Mouse (Mus musculus) MEL (cell line): ENCODE measurements around the gene Ly6g5c. TPM values are rescaled to one million over a fixed set of nuclear protein-coding genes. Genes with fewer than 3 reads are reported as not detected.

Experiments
- DNase-seq: peaks from one replicate; pipeline ENCODE4 v3.0.0; 2011; ENCODE audit warnings: low read depth, low spot score
- H3K27ac ChIP-seq: 2 replicates; pipeline ENCODE4 v1.5.1; 2012; ENCODE audit warnings: low read depth, mild to moderate bottlenecking, control low read depth, low read length, moderate library complexity; ENCODE audit not compliant: control insufficient read depth
- H3K27me3 ChIP-seq, 2 experiments: fragments of 150-350 bp in 1 of 2; sonication (generic) in 1 of 2; 2 replicates each; pipeline ENCODE4 v1.6.1; 2012; ENCODE audit warnings: low read length in 2 of 2, mild to moderate bottlenecking in 2 of 2, improper control_type of control experiment in 1 of 2, moderate library complexity in 1 of 2; ENCODE audit not compliant: insufficient read depth in 2 of 2, control insufficient read depth in 1 of 2
- H3K36me3 ChIP-seq, 2 experiments: 2 replicates each; pipeline ENCODE4 v1.6.1; 2012 to 2014; ENCODE audit warnings: low read length in 2 of 2, improper control_type of control experiment in 1 of 2, inconsistent platforms in 1 of 2, mild to moderate bottlenecking in 1 of 2; ENCODE audit not compliant: insufficient read depth in 2 of 2, control insufficient read depth in 1 of 2
- H3K4me1 ChIP-seq, 2 experiments: fragments of 150-350 bp in 1 of 2; sonication (generic) in 1 of 2; 2 replicates each; pipeline ENCODE4 v1.6.1; 2012; ENCODE audit warnings: low read length in 2 of 2, improper control_type of control experiment in 1 of 2, mild to moderate bottlenecking in 1 of 2; ENCODE audit not compliant: insufficient read depth in 2 of 2, control insufficient read depth in 1 of 2
- H3K4me3 ChIP-seq, 2 experiments: fragments of 150-350 bp in 1 of 2; sonication (generic) in 1 of 2; 2 replicates each; pipeline ENCODE4 v1.5.1; 2012; ENCODE audit warnings: low read depth in 2 of 2, low read length in 2 of 2, mild to moderate bottlenecking in 2 of 2, moderate library complexity in 2 of 2, control low read depth in 1 of 2, improper control_type of control experiment in 1 of 2; ENCODE audit not compliant: control insufficient read depth in 1 of 2, insufficient read depth in 1 of 2
- H3K79me2 ChIP-seq: 2 replicates; pipeline ENCODE4 v1.6.1; 2012; ENCODE audit warnings: mild to moderate bottlenecking, low read length, moderate library complexity; ENCODE audit not compliant: control insufficient read depth, poor library complexity, insufficient read depth
- H3K9ac ChIP-seq: 2 replicates; pipeline ENCODE4 v1.6.1; 2012; ENCODE audit warnings: low read depth, mild to moderate bottlenecking, control low read depth, low read length, moderate library complexity; ENCODE audit not compliant: control insufficient read depth, poor library complexity, severe bottlenecking
- H3K9me3 ChIP-seq: fragments of 150-350 bp; sonication (generic); replicated peaks from 2 replicates; pipeline ENCODE4 v1.6.1; 2012; ENCODE audit warnings: mild to moderate bottlenecking, low read length, improper control_type of control experiment, moderate library complexity; ENCODE audit not compliant: insufficient read depth
- BHLHE40 ChIP-seq: IDR thresholded peaks from 2 replicates; pipeline ENCODE4 v1.6.1; 2012; ENCODE audit warnings: low read depth, mild to moderate bottlenecking, inconsistent platforms, low read length, improper control_type of control experiment, borderline replicate concordance
- CHD1 ChIP-seq: IDR thresholded peaks from 2 replicates; pipeline ENCODE4 v1.6.1; 2012; ENCODE audit warnings: low read depth, mild to moderate bottlenecking, inconsistent platforms, low read length, improper control_type of control experiment
- E2F4 ChIP-seq: IDR thresholded peaks from 2 replicates; pipeline ENCODE4 v1.6.1; 2011; ENCODE audit warnings: low read depth, low read length, improper control_type of control experiment, borderline replicate concordance
- ETS1 ChIP-seq: IDR thresholded peaks from 2 replicates; pipeline ENCODE4 v1.6.1; 2012; ENCODE audit warnings: low read depth, mild to moderate bottlenecking, inconsistent platforms, low read length, improper control_type of control experiment, moderate library complexity
- MAZ ChIP-seq: IDR thresholded peaks from 2 replicates; pipeline ENCODE4 v1.6.1; 2012; ENCODE audit warnings: low read depth, mild to moderate bottlenecking, inconsistent platforms, low read length, improper control_type of control experiment
- MXI1 ChIP-seq: IDR thresholded peaks from 2 replicates; pipeline ENCODE4 v1.6.1; 2011; ENCODE audit warnings: mild to moderate bottlenecking, low read depth, low read length, improper control_type of control experiment
- MYB ChIP-seq: IDR thresholded peaks from 2 replicates; pipeline ENCODE4 v1.6.1; 2011; ENCODE audit warnings: mild to moderate bottlenecking, low read depth, low read length, improper control_type of control experiment
- NRF1 ChIP-seq: IDR thresholded peaks from 2 replicates; pipeline ENCODE4 v1.6.1; 2014; ENCODE audit warnings: low read depth, mild to moderate bottlenecking, inconsistent platforms, low read length, improper control_type of control experiment, moderate library complexity; ENCODE audit not compliant: poor library complexity, insufficient read depth, severe bottlenecking
- POLR2AphosphoS5 ChIP-seq: IDR thresholded peaks from 2 replicates; pipeline ENCODE4 v1.6.1; 2012; ENCODE audit warnings: low read depth, borderline replicate concordance, mild to moderate bottlenecking, inconsistent platforms, low read length, moderate library complexity, mixed read lengths
- RAD21 ChIP-seq: IDR thresholded peaks from 2 replicates; pipeline ENCODE4 v1.6.1; 2011; ENCODE audit warnings: mild to moderate bottlenecking, low read depth, low read length, improper control_type of control experiment
- SIN3A ChIP-seq: IDR thresholded peaks from 2 replicates; pipeline ENCODE4 v1.6.1; 2012; ENCODE audit warnings: low read length, improper control_type of control experiment, inconsistent platforms
- SMC3 ChIP-seq: IDR thresholded peaks from 2 replicates; pipeline ENCODE4 v1.6.1; 2011; ENCODE audit warnings: low read depth, low read length, improper control_type of control experiment
- TAL1 ChIP-seq: IDR thresholded peaks from 2 replicates; pipeline ENCODE4 v1.6.1; 2012; ENCODE audit warnings: mild to moderate bottlenecking, inconsistent platforms, low read length, moderate library complexity, mixed read lengths
- USF1 ChIP-seq: IDR thresholded peaks from 2 replicates; pipeline ENCODE4 v1.6.1; 2014; ENCODE audit warnings: low read depth, mild to moderate bottlenecking, inconsistent platforms, low read length, improper control_type of control experiment, moderate library complexity
- USF2 ChIP-seq, 2 experiments: IDR thresholded peaks; 2 replicates each; pipeline ENCODE4 v1.6.1; 2011 to 2012; ENCODE audit warnings: improper control_type of control experiment in 2 of 2, low read length in 2 of 2, borderline replicate concordance in 1 of 2, inconsistent platforms in 1 of 2, low read depth in 1 of 2, mild to moderate bottlenecking in 1 of 2; ENCODE audit not compliant: insufficient read depth in 1 of 2
- ZC3H11A ChIP-seq: IDR thresholded peaks from 2 replicates; pipeline ENCODE4 v1.6.1; 2012; ENCODE audit warnings: low read depth, mild to moderate bottlenecking, inconsistent platforms, low read length, improper control_type of control experiment
- ZNF384 ChIP-seq: IDR thresholded peaks from 2 replicates; pipeline ENCODE4 v1.6.1; 2012; ENCODE audit warnings: low read depth, mild to moderate bottlenecking, inconsistent platforms, low read length, improper control_type of control experiment
- polyA plus RNA-seq, 2 experiments: library from polyadenylated mRNA; stranded (reverse) in 1 of 2; unstranded in 1 of 2; fragments of >175 nt in 1 of 2; fragments of >200 nt in 1 of 2; gene quantifications; 2 replicates each; pipeline versions ENCODE4 v1.2.1 to v1.2.4; 2012; ENCODE audit warnings: low replicate concordance in 2 of 2, low read depth in 1 of 2; ENCODE audit not compliant: insufficient read length in 2 of 2, insufficient read depth in 1 of 2, missing spikeins in 1 of 2
- total RNA-seq: library from RNA; depleted of rRNA; stranded (reverse); fragments of 300-350 nt; gene quantifications from 2 replicates; pipeline ENCODE4 v1.2.3, GENCODE M21; 2012

Gene Ly6g5c
- total and polyA plus RNA-seq, 3 experiments: not detected

DNA sequence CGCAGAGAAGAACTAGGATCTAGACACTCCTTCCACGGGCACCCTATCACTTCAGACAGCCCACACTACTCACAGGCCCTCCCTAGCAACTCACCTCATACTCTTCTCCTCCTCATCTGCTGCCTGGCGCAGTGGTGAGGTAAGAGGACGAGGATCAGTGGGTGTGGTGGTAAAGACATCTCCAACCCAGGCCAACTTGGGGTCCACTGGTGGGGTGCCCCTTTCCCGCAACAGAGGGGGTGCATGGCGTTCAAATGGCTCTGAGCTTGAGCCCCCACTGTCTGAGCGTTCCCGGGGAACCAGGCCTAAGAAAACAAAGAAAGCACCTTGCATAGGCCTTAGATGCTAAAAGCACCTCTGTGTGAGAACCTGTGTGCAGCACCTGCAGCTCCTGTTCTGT is 49.2 kb downstream of the Ly6g5c start (continued):
- TF ChIP-seq BHLHE40 (no peak), E2F4 (no peak), CHD1 (no peak)

DNA sequence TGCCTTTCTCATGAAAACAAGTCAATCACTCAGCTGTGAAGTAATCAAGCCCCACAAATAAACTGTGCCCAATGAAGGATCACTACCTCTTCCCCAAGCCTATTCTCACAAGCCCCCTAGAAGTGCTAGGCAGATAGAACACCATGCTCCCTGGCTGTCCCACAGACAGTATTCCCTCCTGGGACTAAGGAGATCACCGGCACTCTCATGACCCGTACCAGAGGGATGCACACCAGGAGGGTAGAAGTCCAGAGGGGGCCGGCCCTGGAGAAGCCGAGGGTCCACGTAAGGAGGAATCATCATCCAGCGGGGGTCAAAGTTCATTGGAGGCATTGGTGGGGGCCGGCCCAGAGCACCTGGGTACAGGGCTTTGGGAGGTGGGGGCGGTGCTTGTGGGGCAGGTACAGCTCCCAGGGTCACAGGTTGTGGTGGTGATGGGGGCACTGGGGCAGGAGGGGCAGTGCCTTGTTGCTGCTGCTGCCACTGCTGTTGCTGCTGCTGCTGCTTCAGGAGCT is 49.6 kb downstream of the Ly6g5c start:
- H3K79me2 ChIP-seq: peaks cover 54% of the 10 kb centered on the region
- no peak overlapping the region for H3K27ac ChIP-seq
- TF ChIP-seq TAL1 (no peak), NRF1 (no peak), USF1 (no peak), ZNF384 (no peak), SMC3 (no peak), RAD21 (no peak), SIN3A (no peak), ETS1 (no peak), MYB (no peak), MXI1 (no peak), USF2 (IDR thresholded peaks at IDR 0.05; ENCODE audit: borderline replicate concordance in 1 of 2, insufficient read depth in 1 of 2, low read depth in 1 of 2, low read length in 2 of 2) (no peak), POLR2AphosphoS5 (no peak)
- H3K27me3 ChIP-seq: no peaks in the 10 kb centered on the region
- H3K36me3 ChIP-seq: peaks cover 9 to 44% of the 10 kb centered on the region in 2 experiments
- no peaks in the 10 kb centered on the region for H3K9me3 ChIP-seq
- H3K9ac ChIP-seq: no peak overlapping the region
- DNase-seq: no peak
- H3K4me3 ChIP-seq: no peak overlapping the region
- peaks cover 0 to 4% of the 10 kb centered on the region in 2 experiments; a peak in 1 of 4 replicates for H3K4me1 ChIP-seq

DNA sequence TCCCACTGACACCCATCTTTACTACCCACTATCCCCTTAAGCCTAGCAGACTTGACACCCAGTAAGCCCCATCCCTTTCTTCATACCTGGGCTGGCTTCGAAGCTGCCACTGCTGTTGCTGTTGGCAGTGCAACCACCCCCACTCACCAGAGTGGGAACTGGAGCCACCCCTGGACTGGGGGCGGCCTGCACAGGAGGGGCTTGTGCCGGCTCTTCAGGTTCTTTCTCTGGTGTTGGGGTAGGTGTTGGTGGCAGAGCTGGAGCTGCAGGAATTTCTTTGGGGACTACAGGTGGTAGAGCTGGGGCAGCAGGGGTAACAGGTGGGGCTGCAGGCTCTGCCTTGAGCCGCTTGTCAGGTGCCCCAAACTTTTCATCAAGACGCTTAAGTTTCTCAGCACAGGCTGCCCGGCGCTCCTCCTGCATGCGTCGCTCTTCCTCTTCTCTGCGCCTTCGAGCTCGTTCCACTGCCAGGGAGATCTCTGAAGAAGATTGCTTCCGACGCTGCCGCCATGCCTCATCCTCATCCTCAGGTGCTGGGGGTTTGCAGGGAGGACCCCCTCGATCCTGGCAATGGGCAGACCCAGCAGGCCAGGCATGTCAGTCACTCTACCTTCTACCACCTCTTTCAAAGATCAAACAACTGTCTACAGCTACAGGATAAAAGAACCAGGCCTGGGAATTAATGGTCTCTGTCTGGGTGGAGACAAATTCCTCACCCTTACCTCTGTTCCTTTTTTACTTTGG is 50.9 kb downstream of the Ly6g5c start:
- H3K4me3 ChIP-seq: no peak overlapping the region
- peaks cover 15 to 43% of the 10 kb centered on the region in 2 experiments for H3K36me3 ChIP-seq
- TF ChIP-seq POLR2AphosphoS5 (no peak), MAZ (no peak), ZC3H11A (no peak)
- no peaks in the 10 kb centered on the region for H3K27me3 ChIP-seq
- H3K9ac ChIP-seq: no peak overlapping the region
- DNase-seq: no peak
- peaks cover 67% of the 10 kb centered on the region for H3K79me2 ChIP-seq
- peaks cover 0 to 7% of the 10 kb centered on the region in 2 experiments; a peak in 1 of 4 replicates for H3K4me1 ChIP-seq
- H3K27ac ChIP-seq: no peak overlapping the region
- H3K9me3 ChIP-seq: no peaks in the 10 kb centered on the region
